Mouse (Mus musculus): ENCODE measurements around the gene Syne1. TPM values are rescaled to one million over a fixed set of nuclear protein-coding genes. Genes with fewer than 3 reads are reported as not detected.

Syne1 gene
- total and polyA plus RNA-seq, 3 experiments, result 5.3 to 6.8 TPM; not detected in 1

- Histone ChIP-seq H3K4me1 (ENCODE audit: control insufficient read depth in 1 of 2, insufficient read depth in 2 of 2, low read length in 2 of 2) (no peaks in the 10 kb centered on the region; a peak in 1 of 4 replicates), H3K27me3 (ENCODE audit: control insufficient read depth in 1 of 2, insufficient read depth in 2 of 2, low read length in 2 of 2) (peaks cover 0 to 2% of the 10 kb centered on the region in 2 experiments; a peak in 3 of 4 replicates), H3K79me2 (ENCODE audit: control insufficient read depth, insufficient read depth, low read length, poor library complexity) (no peaks in the 10 kb centered on the region), H3K9ac (ENCODE audit: control insufficient read depth, low read depth, low read length, poor library complexity, severe bottlenecking) (no peak overlapping the region), H3K9me3 (replicated peaks; ENCODE audit: insufficient read depth, low read length) (no peaks in the 10 kb centered on the region), H3K36me3 (ENCODE audit: control insufficient read depth in 1 of 2, insufficient read depth in 2 of 2, low read length in 2 of 2) (no peaks in the 10 kb centered on the region), H3K4me3 (ENCODE audit: control insufficient read depth in 1 of 2, insufficient read depth in 1 of 2, low read depth in 2 of 2, low read length in 2 of 2) (no peak overlapping the region), H3K27ac (ENCODE audit: control insufficient read depth, low read depth, low read length) (no peak overlapping the region)
- TF ChIP-seq TAL1 (IDR thresholded peaks at IDR 0.05; ENCODE audit: low read length) (no peak), TBP (IDR thresholded peaks at IDR 0.05; ENCODE audit: low read depth, low read length) (no peak), RAD21 (IDR thresholded peaks at IDR 0.05; ENCODE audit: low read depth, low read length) (no peak), HCFC1 (IDR thresholded peaks at IDR 0.05; ENCODE audit: low read depth, low read length) (no peak), EP300 (IDR thresholded peaks at IDR 0.05; ENCODE audit: low read depth in 1 of 2, low read length in 2 of 2) (0 out of 4 replicates have a peak, but pooled peaks of 1 of the 2 experiments have one; percentile 14), ELF1 (IDR thresholded peaks at IDR 0.05; ENCODE audit: low read depth, low read length) (no peak), BHLHE40 (IDR thresholded peaks at IDR 0.05; ENCODE audit: borderline replicate concordance, low read depth, low read length) (no peak), MAFK (IDR thresholded peaks at IDR 0.05; ENCODE audit: borderline replicate concordance, low read depth, low read length) (0 out of 2 replicates have a peak, but pooled peaks have one; percentile 29), ZNF384 (IDR thresholded peaks at IDR 0.05; ENCODE audit: low read depth, low read length) (peak; percentile 76), ZMIZ1 (IDR thresholded peaks at IDR 0.05; ENCODE audit: low read depth, low read length) (no peak)
- peak; percentile 62 for DNase-seq (ENCODE audit: low read depth, low spot score)
These were observed 294.6 kb downstream of the Syne1 start for GRCm38 (mm10) chr10:5256686-5257085.

GRCm38 (mm10) chr10:5253752-5254151, 297.5 kb downstream of the Syne1 start:
- TF ChIP-seq CHD1 (IDR thresholded peaks at IDR 0.05; ENCODE audit: low read depth, low read length) (no peak), UBTF (IDR thresholded peaks at IDR 0.05; ENCODE audit: borderline replicate concordance, insufficient read depth, low read depth, low read length) (no peak), CHD2 (IDR thresholded peaks at IDR 0.05; ENCODE audit: low read length) (no peak), MAZ (IDR thresholded peaks at IDR 0.05; ENCODE audit: low read depth, low read length) (no peak), EP300 (IDR thresholded peaks at IDR 0.05; ENCODE audit: low read depth in 1 of 2, low read length in 2 of 2) (no peak), KAT2A (conservative IDR thresholded peaks at IDR 0.05; ENCODE audit: low read depth, low read length) (no peak), POLR2AphosphoS5 (IDR thresholded peaks at IDR 0.05; ENCODE audit: borderline replicate concordance, low read depth, low read length) (no peak), TBP (IDR thresholded peaks at IDR 0.05; ENCODE audit: low read depth, low read length) (no peak), MYB (IDR thresholded peaks at IDR 0.05; ENCODE audit: low read depth, low read length) (no peak), JUND (IDR thresholded peaks at IDR 0.05; ENCODE audit: low read depth, low read length) (no peak), MAFK (IDR thresholded peaks at IDR 0.05; ENCODE audit: borderline replicate concordance, low read depth, low read length) (no peak), ELF1 (IDR thresholded peaks at IDR 0.05; ENCODE audit: low read depth, low read length) (no peak), POLR2A (IDR thresholded peaks at IDR 0.05; ENCODE audit: control insufficient read depth in 1 of 2, insufficient read depth in 1 of 2, low read depth in 1 of 2, low read length in 2 of 2, poor library complexity in 1 of 2) (no peak), ZMIZ1 (IDR thresholded peaks at IDR 0.05; ENCODE audit: low read depth, low read length) (no peak), TAL1 (IDR thresholded peaks at IDR 0.05; ENCODE audit: low read length) (no peak), MYC (IDR thresholded peaks at IDR 0.05; ENCODE audit: low read depth, low read length) (no peak)
- Histone ChIP-seq H3K27me3 (ENCODE audit: control insufficient read depth in 1 of 2, insufficient read depth in 2 of 2, low read length in 2 of 2) (no peaks in the 10 kb centered on the region), H3K9me3 (replicated peaks; ENCODE audit: insufficient read depth, low read length) (no peaks in the 10 kb centered on the region), H3K4me3 (ENCODE audit: control insufficient read depth in 1 of 2, insufficient read depth in 1 of 2, low read depth in 2 of 2, low read length in 2 of 2) (no peak overlapping the region), H3K36me3 (ENCODE audit: control insufficient read depth in 1 of 2, insufficient read depth in 2 of 2, low read length in 2 of 2) (no peaks in the 10 kb centered on the region), H3K9ac (ENCODE audit: control insufficient read depth, low read depth, low read length, poor library complexity, severe bottlenecking) (no peak overlapping the region), H3K4me1 (ENCODE audit: control insufficient read depth in 1 of 2, insufficient read depth in 2 of 2, low read length in 2 of 2) (no peaks in the 10 kb centered on the region; a peak in 1 of 4 replicates), H3K27ac (ENCODE audit: control insufficient read depth, low read depth, low read length) (no peak overlapping the region), H3K79me2 (ENCODE audit: control insufficient read depth, insufficient read depth, low read length, poor library complexity) (no peaks in the 10 kb centered on the region)
- DNase-seq (ENCODE audit: low read depth, low spot score), result no peak

All from MEL (cell line).